Comparison of ENCODE assay signal across 8 mouse cellular contexts in the genomic region with DNA sequence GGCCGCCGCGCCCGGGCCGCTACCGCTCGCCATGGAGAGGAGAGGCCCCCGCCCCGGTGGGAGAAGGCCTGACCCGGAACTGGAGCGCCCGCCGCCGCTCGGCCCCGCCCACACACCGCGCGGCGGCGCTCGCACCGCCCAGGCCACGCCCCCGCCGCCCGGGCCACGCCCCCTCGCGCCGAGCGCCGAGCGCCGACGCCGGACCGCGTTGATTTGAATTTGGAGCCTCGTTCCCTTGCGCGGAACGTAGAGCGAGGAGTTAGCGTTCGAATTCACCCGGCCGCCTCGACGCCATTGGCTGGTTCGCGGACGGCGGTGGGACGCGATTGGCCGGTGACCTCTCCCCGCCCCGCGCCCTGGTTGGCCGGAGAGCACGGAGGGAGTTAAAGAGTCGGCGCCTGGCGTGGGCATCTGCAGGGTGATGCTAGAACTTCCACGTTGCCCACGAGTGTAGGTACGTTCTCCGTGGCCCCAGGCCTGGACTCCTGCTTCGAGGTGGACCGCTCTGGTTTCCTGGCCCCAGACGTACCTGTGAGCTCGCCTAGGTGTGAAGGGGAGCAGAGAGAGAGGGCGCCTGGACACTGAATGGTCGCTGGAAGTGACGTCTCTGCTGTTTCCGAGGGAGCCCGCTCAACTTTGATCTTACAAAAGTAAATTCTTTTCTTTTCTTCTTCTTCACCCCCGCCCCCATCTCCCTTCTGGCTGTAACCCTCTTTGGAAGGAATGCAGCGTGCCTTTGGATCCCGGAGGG. TPM values are rescaled to one million over a fixed set of nuclear protein-coding genes. Genes with fewer than 3 reads are reported as not detected.
DNase-seq lines count a peak whose midpoint lies in the region; ATAC-seq lines count a peak whose summit lies in the region.

A gene (minus strand): TSS at position 104 of the 751 bp plus-strand sequence.
A gene (plus strand): TSS at position 192 of the 751 bp plus-strand sequence.

- H3K9me3 ChIP-seq in hindbrain, embryonic 15.5 days: no peaks in the 10 kb centered on the region

- peak within 1 kb of the TSS; percentile 81 for H3K27ac ChIP-seq in hindbrain, embryonic 15.5 days (replicated peaks)

- peak within 1 kb of the TSS; percentile 90 for H3K4me3 ChIP-seq in hindbrain, embryonic 15.5 days

- H3K4me2 ChIP-seq in hindbrain, embryonic 15.5 days: peak within 1 kb of the TSS; percentile 70

- peaks cover 26% of the 10 kb centered on the region for H3K4me1 ChIP-seq in hindbrain, embryonic 15.5 days (replicated peaks)

- DNase-seq in R1 (ENCODE audit: low read depth, low spot score): peak; percentile 95
- DNase-seq in cerebellum, postnatal 25 days: peak; percentile 94 to 95
- DNase-seq in frontal cortex, postnatal 36 days (ENCODE audit: low spot score in 2 of 2): peak; percentile 93 to 95
- peak; percentile 81 for DNase-seq in left cerebral cortex, adult 11 months (ENCODE audit: low spot score)
- DNase-seq in lung, postnatal 4 days: peak; percentile 94 to 95
- DNase-seq in retina, postnatal 7 days (ENCODE audit: low read depth, low spot score): peak; percentile 72
- peak; percentile 86 for DNase-seq in urinary bladder, adult 2 months (ENCODE audit: low spot score)

- under 1% methylated on average over 80 of the region's 81 CpGs for WGBS in hindbrain, embryonic 15.5 days

- peak; percentile 96 for ATAC-seq in hindbrain, embryonic 15.5 days (ENCODE audit: low FRiP score, low read depth)

- H3K9ac ChIP-seq in hindbrain, embryonic 15.5 days: peak within 1 kb of the TSS; percentile 93

- no peaks in the 10 kb centered on the region for H3K36me3 ChIP-seq in hindbrain, embryonic 15.5 days

- no peaks in the 10 kb centered on the region for H3K27me3 ChIP-seq in hindbrain, embryonic 15.5 days

RNA-seq across cellular contexts. Expression of the first gene that starts in this region (rescaled TPM):
- polyA plus RNA-seq in hindbrain, embryonic 15.5 days (2015; fragmentation: Nextera tagmentation; extraction: Ambion mirVana): 98.4 and 99.5 TPM in 2 replicates
- polyA plus RNA-seq in urinary bladder, adult 2 months (2012; rRNA removed): 34.4 and 36.6 TPM in 2 replicates

RNA-seq across cellular contexts. Expression of the second gene that starts in this region (rescaled TPM):
- 15.4 and 18.7 TPM in 2 replicates for polyA plus RNA-seq in hindbrain, embryonic 15.5 days (2015; fragmentation: Nextera tagmentation; extraction: Ambion mirVana)
- polyA plus RNA-seq in urinary bladder, adult 2 months (2012; rRNA removed): 3.6 and 3.9 TPM in 2 replicates

Comparison
In these comparisons a context has a peak if more than half of its experiments do, and no peak if none do; other contexts are left out.
1. Peak in every context shown above with its lines: DNase-seq, ATAC-seq, H3K4me3 ChIP-seq and H3K27ac ChIP-seq.